Mouse (Mus musculus) kidney, embryonic 15.5 days (tissue): ENCODE measurements around the gene Rapsn. TPM values are rescaled to one million over a fixed set of nuclear protein-coding genes. Genes with fewer than 3 reads are reported as not detected.
"Not testable (repeated sequence)": the region's sequence is repeated elsewhere in the genome, so short reads cannot be mapped to it uniquely, and the experiment has no call there.

Source experiments
- ATAC-seq: fragments of 200-750 bp; cut with Nextera tagmentation; replicated peaks from 2 replicates; pipeline ENCODE4 v1.8.0; 2017; ENCODE audit warnings: moderate TSS enrichment; ENCODE audit not compliant: low FRiP score
- H3K27ac ChIP-seq: fragments of 300-500 bp; sonication (generic); 2 replicates; pipeline ENCODE4 v1.5.1; 2015; ENCODE audit warnings: mild to moderate bottlenecking, inconsistent platforms
- H3K27me3 ChIP-seq: fragments of 300-500 bp; sonication (generic); 2 replicates; pipeline ENCODE4 v1.6.1; 2015; ENCODE audit warnings: inconsistent platforms
- H3K36me3 ChIP-seq: fragments of 300-500 bp; sonication (generic); 2 replicates; pipeline ENCODE4 v1.6.1; 2015; ENCODE audit warnings: inconsistent platforms
- H3K4me1 ChIP-seq: fragments of 300-500 bp; sonication (generic); 2 replicates; pipeline ENCODE4 v1.6.1; 2015; ENCODE audit warnings: inconsistent platforms
- H3K4me2 ChIP-seq: fragments of 300-500 bp; sonication (generic); 2 replicates; pipeline ENCODE4 v1.6.1; 2015; ENCODE audit warnings: moderate library complexity, mild to moderate bottlenecking, inconsistent platforms
- H3K4me3 ChIP-seq: fragments of 300-500 bp; sonication (generic); replicated peaks from 2 replicates; pipeline ENCODE4 v1.5.1; 2015; ENCODE audit warnings: mild to moderate bottlenecking, inconsistent platforms
- H3K9ac ChIP-seq: fragments of 300-500 bp; sonication (generic); 2 replicates; pipeline ENCODE4 v1.6.1; 2015; ENCODE audit warnings: mild to moderate bottlenecking, inconsistent platforms
- H3K9me3 ChIP-seq: fragments of 300-500 bp; sonication (generic); replicated peaks from 2 replicates; pipeline ENCODE4 v1.6.1; 2016; ENCODE audit warnings: inconsistent platforms
- WGBS: fragments of 180-500 bp; shearing (Covaris S2); methylation state at CpG from one replicate; pipeline ENCODE4 v1.1.7; 2015; ENCODE audit warnings: mixed read lengths; 5-methylcytosine and 5-hydroxymethylcytosine counted together
- polyA plus RNA-seq: library from polyadenylated mRNA; unstranded; fragments of >200 nt; fragmentation: Nextera tagmentation; extraction: Ambion mirVana; gene quantifications from 2 replicates; pipeline ENCODE4 v1.2.1, GENCODE M21; 2015

Rapsn gene
- polyA plus RNA-seq, result 2.7 and 3.4 TPM in 2 replicates

DNA sequence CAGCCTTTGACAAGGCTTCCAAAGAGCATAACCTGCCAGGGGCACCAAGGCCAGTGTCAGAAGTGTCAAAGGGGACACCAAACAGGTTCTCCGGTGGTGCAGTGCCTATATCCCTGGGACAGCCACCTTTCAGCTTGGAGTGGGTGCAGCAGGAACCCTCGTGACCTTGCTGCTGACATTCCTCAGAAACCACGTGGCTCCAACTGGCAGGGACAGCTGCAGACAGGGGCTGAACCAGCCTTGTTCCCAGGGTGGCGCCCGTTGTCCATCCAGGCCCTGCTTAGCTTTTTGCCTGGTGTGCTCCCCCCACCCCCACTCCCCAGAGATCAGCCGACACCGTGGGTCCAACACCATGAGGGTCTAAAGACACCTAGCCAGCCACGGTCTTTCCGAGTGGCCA is at the start of gene Rapsn:
TSS of gene Rapsn (plus strand) at position 236 of the 400 bp plus-strand sequence.
- WGBS, result 63% methylated on average over 9 of the region's 9 CpGs
- Histone ChIP-seq H3K27me3 (no peaks in the 10 kb centered on the region), H3K9me3 (no peaks in the 10 kb centered on the region), H3K4me3 (no peak within 1 kb of the TSS), H3K9ac (no peak within 1 kb of the TSS), H3K27ac (no peak within 1 kb of the TSS), H3K4me1 (no peaks in the 10 kb centered on the region), H3K4me2 (no peak within 1 kb of the TSS), H3K36me3 (no peaks in the 10 kb centered on the region)
- ATAC-seq, result no peak

DNA sequence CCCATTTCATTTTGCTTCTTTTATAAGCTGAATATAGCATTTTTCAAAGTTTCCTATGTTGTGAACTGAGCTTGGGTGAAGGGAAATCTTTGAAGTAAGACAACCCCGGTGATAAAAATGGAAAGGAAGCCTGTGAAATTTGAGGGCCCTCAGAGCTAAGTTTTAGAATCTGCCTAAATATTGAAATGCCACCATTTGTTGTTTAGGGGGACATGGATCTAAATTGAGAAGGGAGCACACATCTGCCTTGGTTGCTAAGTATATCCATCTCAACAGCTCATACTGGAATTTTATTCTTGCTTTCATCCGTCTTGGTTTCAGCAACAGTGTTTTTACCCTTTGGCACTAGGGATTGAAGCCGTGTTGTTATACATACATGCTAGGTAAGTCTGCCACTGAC is 49.4 kb upstream of the Rapsn start:
- Histone ChIP-seq H3K36me3 (no peaks in the 10 kb centered on the region; the same call in 1 of the 2 replicates), H3K9ac (no peak overlapping the region), H3K4me3 (no peak overlapping the region), H3K9me3 (no peaks in the 10 kb centered on the region), H3K4me2 (no peak overlapping the region), H3K4me1 (no peaks in the 10 kb centered on the region), H3K27me3 (no peaks in the 10 kb centered on the region), H3K27ac (no peak overlapping the region)
- 87% methylated on average over 3 of the region's 3 CpGs for WGBS
- no peak for ATAC-seq

DNA sequence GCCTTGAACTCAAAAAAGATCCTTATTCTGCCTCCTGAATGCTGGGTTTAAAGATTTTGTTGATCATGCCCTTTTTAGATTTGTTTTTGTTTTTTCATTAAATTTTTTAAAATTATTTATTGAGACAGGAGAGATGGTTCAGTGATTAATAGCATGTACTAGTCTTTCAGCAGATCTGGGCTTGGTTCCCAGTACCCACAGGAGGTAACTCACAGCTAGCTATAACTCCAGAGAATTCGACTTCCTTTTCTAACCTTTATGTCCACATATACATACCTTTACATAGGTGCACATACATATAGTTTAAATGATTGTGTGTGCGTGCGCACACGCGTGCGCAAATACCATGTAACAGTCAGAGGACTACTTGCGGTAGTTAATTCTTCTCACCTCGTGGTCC is 26.9 kb upstream of the Rapsn start:
- WGBS, result 98% methylated on average over 8 of the region's 8 CpGs
- H3K9me3 ChIP-seq, result no peaks in the 10 kb centered on the region
- H3K27ac ChIP-seq, result no peak overlapping the region
- no peak overlapping the region for H3K9ac ChIP-seq
- ATAC-seq, result no peak
- H3K27me3 ChIP-seq, result no peaks in the 10 kb centered on the region
- H3K4me1 ChIP-seq, result no peaks in the 10 kb centered on the region
- H3K4me2 ChIP-seq, result no peak overlapping the region
- H3K4me3 ChIP-seq, result no peak overlapping the region
- H3K36me3 ChIP-seq, result peaks cover 92% of the 10 kb centered on the region

DNA sequence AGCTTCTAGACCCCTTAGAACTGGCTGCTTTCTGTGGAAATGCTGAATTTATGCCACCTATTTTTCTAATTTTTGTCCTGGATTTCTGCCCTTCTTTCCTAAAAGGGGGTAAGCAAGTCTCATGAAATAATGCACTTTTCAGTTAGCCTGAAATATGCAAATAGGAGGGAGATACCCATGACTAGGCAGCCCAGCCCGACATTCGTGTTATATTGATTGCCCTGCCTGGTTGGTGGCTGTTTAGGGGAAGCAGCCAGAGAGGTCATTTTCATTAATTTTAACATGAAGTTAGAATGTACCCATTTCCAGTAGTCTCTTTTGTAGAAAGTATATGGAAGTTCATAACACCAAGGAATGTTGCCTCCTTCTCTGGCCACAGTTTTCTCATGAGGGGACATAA is 21.5 kb upstream of the Rapsn start:
- H3K9ac ChIP-seq, result no peak overlapping the region
- WGBS, result 90% methylated on average over 2 of the region's 2 CpGs
- H3K4me1 ChIP-seq, result no peaks in the 10 kb centered on the region
- H3K36me3 ChIP-seq, result peaks cover 96% of the 10 kb centered on the region
- no peak for ATAC-seq
- no peak overlapping the region for H3K4me3 ChIP-seq
- no peaks in the 10 kb centered on the region for H3K9me3 ChIP-seq
- no peak overlapping the region for H3K27ac ChIP-seq
- H3K27me3 ChIP-seq, result no peaks in the 10 kb centered on the region
- no peak overlapping the region for H3K4me2 ChIP-seq

DNA sequence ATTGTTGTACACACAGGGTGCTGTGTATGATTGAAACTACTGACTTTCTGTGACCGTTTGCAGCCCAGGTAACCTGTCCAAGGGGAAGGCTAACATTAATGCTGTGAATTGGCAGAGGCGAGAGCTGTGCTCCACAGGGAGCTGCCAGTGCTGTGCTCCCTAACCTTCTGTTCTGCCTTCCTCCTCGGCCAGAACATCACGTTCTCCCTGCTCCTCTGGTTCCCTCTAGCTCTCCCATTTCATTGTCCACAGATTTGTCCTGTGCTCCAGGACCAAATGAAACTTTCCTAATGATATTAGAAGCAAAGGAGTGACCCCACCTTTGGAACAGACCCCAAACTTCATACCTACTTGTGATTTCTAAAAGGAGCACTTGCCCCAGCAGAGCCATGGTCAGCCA is 20.0 kb upstream of the Rapsn start:
- H3K9me3 ChIP-seq, result no peaks in the 10 kb centered on the region
- no peak overlapping the region for H3K9ac ChIP-seq
- no peaks in the 10 kb centered on the region for H3K4me1 ChIP-seq
- no peak overlapping the region for H3K4me2 ChIP-seq
- H3K36me3 ChIP-seq, result peaks cover 91% of the 10 kb centered on the region
- no peak overlapping the region for H3K27ac ChIP-seq
- WGBS, result 77% methylated on average over 4 of the region's 4 CpGs
- no peaks in the 10 kb centered on the region for H3K27me3 ChIP-seq
- no peak for ATAC-seq
- no peak overlapping the region for H3K4me3 ChIP-seq

DNA sequence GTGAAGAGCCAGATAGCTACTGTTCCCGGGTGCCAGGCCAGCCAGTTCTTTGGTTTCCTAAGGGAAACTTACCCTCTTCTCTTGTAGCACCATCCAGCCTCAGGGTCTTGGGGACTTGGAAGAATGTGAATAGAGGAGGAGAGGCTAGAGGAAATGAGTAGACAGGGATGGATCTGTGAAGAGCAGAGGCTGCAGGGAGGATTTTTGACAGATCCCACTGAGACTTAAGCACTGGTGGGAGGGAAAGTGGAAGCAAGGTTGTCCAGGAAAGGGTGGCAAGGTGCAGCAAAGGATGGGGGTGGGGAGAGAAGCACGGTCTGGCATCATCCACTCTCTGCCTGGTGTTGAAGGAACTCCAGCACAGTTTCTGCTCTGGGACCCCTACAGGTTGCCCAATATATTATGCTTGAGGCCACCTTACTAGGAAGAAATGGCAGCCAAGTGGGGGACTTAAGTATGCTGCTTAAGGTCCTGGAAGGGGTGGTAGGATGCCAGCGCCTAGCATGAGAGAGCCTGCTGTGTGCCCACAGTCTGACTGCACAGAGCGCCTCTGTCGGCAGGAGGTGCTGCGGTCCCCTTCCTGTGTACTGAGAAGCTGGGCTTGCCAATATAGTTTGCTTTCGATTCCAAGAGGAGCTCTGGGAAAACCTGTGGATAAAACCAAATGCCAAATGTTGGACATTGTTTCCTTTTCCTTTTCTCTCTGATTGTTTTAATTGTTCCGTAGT is 17.2 kb upstream of the Rapsn start:
- H3K9me3 ChIP-seq, result no peaks in the 10 kb centered on the region
- H3K4me1 ChIP-seq, result no peaks in the 10 kb centered on the region
- 90% methylated on average over 8 of the region's 8 CpGs for WGBS
- H3K27me3 ChIP-seq, result no peaks in the 10 kb centered on the region
- no peak overlapping the region for H3K27ac ChIP-seq
- no peak overlapping the region for H3K4me2 ChIP-seq
- no peak for ATAC-seq
- H3K9ac ChIP-seq, result no peak overlapping the region
- peaks cover 74% of the 10 kb centered on the region for H3K36me3 ChIP-seq
- no peak overlapping the region for H3K4me3 ChIP-seq

DNA sequence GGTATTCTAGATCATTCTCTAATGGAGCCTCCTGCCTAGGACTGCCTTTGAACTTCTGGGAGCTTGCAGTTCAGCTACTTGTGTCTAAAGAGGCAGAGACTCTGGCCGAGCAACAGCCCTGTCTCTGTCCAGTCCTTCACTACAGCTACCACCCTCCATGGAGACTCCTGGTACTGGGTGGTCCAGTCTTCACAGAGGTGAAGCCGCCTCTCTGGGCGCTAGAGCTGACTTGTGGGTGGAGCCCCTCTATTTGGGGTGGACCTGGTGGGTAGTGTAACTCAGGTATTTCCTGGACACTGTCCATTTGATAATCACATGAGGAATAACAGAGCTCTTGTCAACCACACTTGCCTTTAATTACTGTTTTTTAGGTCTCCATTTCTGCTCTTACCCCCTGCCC is 15.5 kb upstream of the Rapsn start:
- H3K9me3 ChIP-seq, result no peaks in the 10 kb centered on the region
- H3K27me3 ChIP-seq, result no peaks in the 10 kb centered on the region
- H3K4me2 ChIP-seq, result no peak overlapping the region
- peaks cover 57% of the 10 kb centered on the region for H3K36me3 ChIP-seq
- ATAC-seq, result no peak
- H3K4me3 ChIP-seq, result no peak overlapping the region
- no peak overlapping the region for H3K9ac ChIP-seq
- 95% methylated on average over 3 of the region's 3 CpGs for WGBS
- no peaks in the 10 kb centered on the region for H3K4me1 ChIP-seq
- H3K27ac ChIP-seq, result no peak overlapping the region

DNA sequence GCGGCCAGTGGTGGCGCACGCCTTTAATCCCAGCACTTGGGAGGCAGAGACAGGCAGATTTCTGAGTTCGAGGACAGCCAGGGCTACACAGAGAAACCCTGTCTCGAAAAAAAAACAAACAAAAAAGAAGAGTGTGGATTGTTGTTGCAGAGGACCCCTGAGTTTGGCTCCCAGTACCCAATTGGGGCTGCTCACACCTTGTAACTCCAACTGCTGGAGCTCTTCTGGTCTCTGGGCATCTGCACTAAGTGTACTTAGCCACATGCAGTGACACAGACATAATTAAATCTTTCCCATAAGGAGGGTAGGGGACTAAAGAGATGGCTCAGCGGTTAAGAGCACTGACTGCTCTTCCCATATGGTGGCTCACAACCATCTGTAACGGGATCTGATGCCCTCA is 13.2 kb upstream of the Rapsn start:
- 94% methylated on average over 7 of the region's 7 CpGs for WGBS
- ATAC-seq, H3K9me3 ChIP-seq, H3K4me1 ChIP-seq, H3K9ac ChIP-seq, H3K4me3 ChIP-seq, H3K27me3 ChIP-seq, H3K4me2 ChIP-seq, H3K27ac ChIP-seq: not testable (repeated sequence)
- peaks cover 35% of the 10 kb centered on the region for H3K36me3 ChIP-seq

DNA sequence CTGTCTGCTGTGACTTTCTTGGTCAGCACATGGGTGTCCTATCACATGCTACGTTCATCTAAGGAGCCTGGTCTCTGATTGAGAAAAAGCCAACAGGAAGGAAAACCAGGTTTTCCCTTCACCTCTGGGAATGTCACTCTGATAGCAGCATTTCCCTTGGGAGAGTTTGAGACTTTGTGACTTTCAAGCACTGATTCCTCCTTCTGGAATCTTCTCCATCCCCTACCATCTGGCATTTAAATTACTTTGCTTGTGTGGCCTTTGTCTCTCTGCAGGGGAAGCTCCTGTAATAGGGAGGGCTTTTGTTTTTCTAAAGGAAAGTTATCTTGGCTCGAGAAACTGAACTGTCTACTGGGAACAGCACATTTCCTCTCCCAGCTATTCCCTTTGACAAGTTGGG is 12.3 kb upstream of the Rapsn start:
- no peak overlapping the region for H3K4me3 ChIP-seq
- H3K36me3 ChIP-seq, result peaks cover 26% of the 10 kb centered on the region
- H3K9ac ChIP-seq, result no peak overlapping the region
- 46% methylated on average over 2 of the region's 2 CpGs for WGBS
- no peaks in the 10 kb centered on the region for H3K4me1 ChIP-seq
- no peak overlapping the region for H3K27ac ChIP-seq
- no peak overlapping the region for H3K4me2 ChIP-seq
- ATAC-seq, result no peak
- no peaks in the 10 kb centered on the region for H3K27me3 ChIP-seq
- H3K9me3 ChIP-seq, result no peaks in the 10 kb centered on the region

DNA sequence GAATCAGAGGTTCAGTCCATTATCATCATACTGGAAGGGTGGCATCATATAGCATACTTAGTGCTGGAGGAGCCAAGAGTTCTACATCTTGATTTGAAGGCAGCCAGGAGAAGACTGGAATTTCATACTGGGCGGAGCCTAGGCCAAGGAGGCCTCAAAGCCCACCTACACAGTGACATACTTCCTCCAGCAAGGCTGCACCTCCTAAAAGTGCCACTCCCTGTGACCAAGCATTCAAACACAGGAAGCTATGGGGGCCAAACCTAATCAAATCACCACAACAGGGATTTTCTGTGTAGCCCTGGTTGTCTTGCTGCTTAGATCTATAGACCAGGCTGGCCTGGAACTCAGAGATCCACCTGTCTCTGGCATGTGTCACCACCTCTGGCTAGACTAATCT is 11.5 kb upstream of the Rapsn start:
- Histone ChIP-seq H3K27me3 (no peaks in the 10 kb centered on the region), H3K9ac (no peak overlapping the region), H3K36me3 (peaks cover 21% of the 10 kb centered on the region), H3K4me2 (no peak overlapping the region), H3K4me3 (no peak overlapping the region), H3K4me1 (no peaks in the 10 kb centered on the region), H3K27ac (no peak overlapping the region), H3K9me3 (no peaks in the 10 kb centered on the region)
- ATAC-seq, result no peak
- 100% methylated on average over 1 of the region's 1 CpGs for WGBS

DNA sequence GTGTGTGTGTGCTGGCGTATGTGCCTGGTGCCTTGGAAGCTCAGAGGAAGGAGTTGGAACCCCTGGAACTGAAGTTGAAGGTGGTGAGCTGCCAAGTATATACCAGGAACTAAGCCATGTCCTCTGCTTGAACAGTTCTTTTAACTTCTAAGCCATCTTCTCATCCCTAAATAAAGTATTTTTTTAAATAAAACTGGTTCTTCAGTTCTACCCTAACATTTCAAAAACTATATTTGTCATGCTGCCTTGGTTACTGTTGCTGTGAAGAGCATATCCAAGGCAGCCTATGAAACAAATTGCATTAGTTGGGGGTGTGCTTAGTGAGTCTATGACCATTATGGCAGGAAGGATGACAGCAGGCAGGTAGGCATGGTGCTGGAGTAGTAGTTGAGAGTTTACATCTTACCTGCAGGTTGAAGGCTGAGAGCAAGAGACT is 10.3 kb upstream of the Rapsn start:
- H3K9me3 ChIP-seq, result no peaks in the 10 kb centered on the region
- H3K4me1 ChIP-seq, result no peaks in the 10 kb centered on the region
- no peak overlapping the region for H3K4me2 ChIP-seq
- no peaks in the 10 kb centered on the region for H3K27me3 ChIP-seq
- H3K36me3 ChIP-seq, result peaks cover 15% of the 10 kb centered on the region
- H3K27ac ChIP-seq, result no peak overlapping the region
- no peak overlapping the region for H3K9ac ChIP-seq
- no peak overlapping the region for H3K4me3 ChIP-seq
- no peak for ATAC-seq
- WGBS, result 98% methylated on average over 1 of the region's 1 CpGs

DNA sequence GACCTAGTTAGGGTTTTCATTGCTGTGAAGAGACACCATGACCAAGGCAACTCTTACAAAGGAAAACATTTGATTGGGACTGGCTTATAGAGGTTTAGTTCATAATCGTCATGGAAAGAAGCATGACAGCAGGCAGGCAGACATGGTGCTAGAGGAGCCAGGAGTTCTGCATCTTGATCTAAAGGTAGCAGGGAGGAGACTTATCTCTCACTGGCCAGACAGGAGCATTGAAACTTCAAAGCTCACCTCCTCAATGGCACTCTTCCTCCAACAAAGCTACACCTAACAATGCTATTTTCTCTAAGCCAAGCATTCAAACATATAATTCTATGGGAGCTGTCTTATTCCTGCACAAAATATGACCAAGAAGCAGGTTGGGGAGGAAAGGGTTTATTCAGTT is 8.9 kb upstream of the Rapsn start:
- 76% methylated on average over 1 of the region's 1 CpGs for WGBS
- no peaks in the 10 kb centered on the region for H3K9me3 ChIP-seq
- H3K4me1 ChIP-seq, result no peaks in the 10 kb centered on the region
- H3K4me3 ChIP-seq, result no peak overlapping the region
- no peak overlapping the region for H3K4me2 ChIP-seq
- no peak overlapping the region for H3K9ac ChIP-seq
- no peak for ATAC-seq
- no peaks in the 10 kb centered on the region for H3K27me3 ChIP-seq
- peaks cover 2% of the 10 kb centered on the region; the same call in 1 of the 2 replicates for H3K36me3 ChIP-seq
- H3K27ac ChIP-seq, result no peak overlapping the region
